Mouse (Mus musculus) left cerebral cortex, adult 11 months (tissue): ENCODE results near the gene Ablim1.
A peak's percentile ranks its signal among the peaks of the same experiment; 100 is the strongest.

Experiments used
- DNase-seq: peaks from one replicate; pipeline ENCODE4 v3.0.0; 2022; ENCODE audit warnings: low spot score

Ablim1 gene

GRCm38 (mm10) chr19:57099986-57100385 lies 214.7 kb downstream of the Ablim1 start:
- no peak for DNase-seq

GRCm38 (mm10) chr19:57099094-57099357 lies 215.7 kb downstream of the Ablim1 start:
- DNase-seq = no peak

GRCm38 (mm10) chr19:57098241-57099093 lies 216.3 kb downstream of the Ablim1 start:
- DNase-seq = peak; percentile 47

- DNase-seq = no peak
These were observed 219.4 kb downstream of the Ablim1 start for GRCm38 (mm10) chr19:57095340-57095739.

- DNase-seq = no peak
These were observed 221.1 kb downstream of the Ablim1 start for GRCm38 (mm10) chr19:57093698-57094004.

GRCm38 (mm10) chr19:57092958-57093697 lies 221.6 kb downstream of the Ablim1 start:
- no peak for DNase-seq

- DNase-seq = no peak
These were observed 223.4 kb downstream of the Ablim1 start for GRCm38 (mm10) chr19:57091278-57091677.

GRCm38 (mm10) chr19:57088804-57089369 lies 225.8 kb downstream of the Ablim1 start:
- no peak for DNase-seq

GRCm38 (mm10) chr19:57084520-57085166 lies 230.1 kb downstream of the Ablim1 start:
- DNase-seq = no peak

GRCm38 (mm10) chr19:57083887-57084286 lies 230.8 kb downstream of the Ablim1 start:
- DNase-seq = no peak

- no peak for DNase-seq
These were observed 231.6 kb downstream of the Ablim1 start for GRCm38 (mm10) chr19:57083183-57083555.

- DNase-seq = no peak
These were observed 232.1 kb downstream of the Ablim1 start for GRCm38 (mm10) chr19:57082454-57083182.

GRCm38 (mm10) chr19:57081536-57081935 lies 233.2 kb downstream of the Ablim1 start:
- DNase-seq = no peak

GRCm38 (mm10) chr19:57079606-57079981 lies 235.1 kb downstream of the Ablim1 start:
- DNase-seq = no peak

GRCm38 (mm10) chr19:57078867-57079605 lies 235.7 kb downstream of the Ablim1 start:
- DNase-seq = no peak

- DNase-seq = no peak
These were observed 236.7 kb downstream of the Ablim1 start for GRCm38 (mm10) chr19:57077826-57078699.

GRCm38 (mm10) chr19:57073450-57073849 lies 241.3 kb downstream of the Ablim1 start:
- no peak for DNase-seq

- no peak for DNase-seq
These were observed 242.0 kb downstream of the Ablim1 start for GRCm38 (mm10) chr19:57072756-57073155.

- DNase-seq = no peak
These were observed 247.6 kb downstream of the Ablim1 start for GRCm38 (mm10) chr19:57067108-57067613.

GRCm38 (mm10) chr19:57066313-57066712 lies 248.4 kb downstream of the Ablim1 start:
- peak; percentile 37 for DNase-seq
